Mouse (Mus musculus) liver, embryonic 12.5 days (tissue): ENCODE results near the gene Cdx2. TPM values are rescaled to one million over a fixed set of nuclear protein-coding genes. Genes with fewer than 3 reads are reported as not detected.

Experiments used
- ATAC-seq: fragments of 200-750 bp; cut with Nextera tagmentation; 2 replicates; pipeline ENCODE4 v1.8.0; 2017; ENCODE audit warnings: moderate number of reproducible peaks, mild to moderate bottlenecking, moderate library complexity
- H3K27ac ChIP-seq: fragments of 300-500 bp; sonication (generic); 2 replicates; pipeline ENCODE4 v1.5.1; 2016; ENCODE audit warnings: mild to moderate bottlenecking
- H3K27me3 ChIP-seq: fragments of 300-500 bp; sonication (generic); replicated peaks from 2 replicates; pipeline ENCODE4 v1.6.1; 2016; ENCODE audit warnings: mild to moderate bottlenecking, moderate library complexity
- H3K36me3 ChIP-seq: fragments of 300-500 bp; sonication (generic); 2 replicates; pipeline ENCODE4 v1.6.1; 2016; ENCODE audit warnings: mild to moderate bottlenecking, moderate library complexity
- H3K4me1 ChIP-seq: fragments of 300-500 bp; sonication (generic); 2 replicates; pipeline ENCODE4 v1.6.1; 2016
- H3K4me2 ChIP-seq: fragments of 300-500 bp; sonication (generic); 2 replicates; pipeline ENCODE4 v1.6.1; 2016; ENCODE audit warnings: mild to moderate bottlenecking, moderate library complexity
- H3K4me3 ChIP-seq: fragments of 300-500 bp; sonication (generic); 2 replicates; pipeline ENCODE4 v1.5.1; 2016; ENCODE audit warnings: mild to moderate bottlenecking, moderate library complexity
- H3K9ac ChIP-seq: fragments of 300-500 bp; sonication (generic); 2 replicates; pipeline ENCODE4 v1.6.1; 2016; ENCODE audit warnings: mild to moderate bottlenecking, moderate library complexity
- H3K9me3 ChIP-seq: fragments of 300-500 bp; sonication (generic); replicated peaks from 2 replicates; pipeline ENCODE4 v1.6.1; 2016; ENCODE audit warnings: mild to moderate bottlenecking, moderate library complexity
- WGBS: fragments of 180-500 bp; shearing (Covaris S2); methylation state at CpG from one replicate; pipeline ENCODE4 v1.1.7; 2016; ENCODE audit not compliant: insufficient replicate concordance; 5-methylcytosine and 5-hydroxymethylcytosine counted together
- polyA plus RNA-seq: library from polyadenylated mRNA; unstranded; fragments of >200 nt; fragmentation: Nextera tagmentation; extraction: Ambion mirVana; gene quantifications from 2 replicates; pipeline ENCODE4 v1.2.1, GENCODE M21; 2016

Cdx2 gene
- polyA plus RNA-seq, 1 experiment from 2014 or later: not detected

- H3K27me3 ChIP-seq: peaks cover 98% of the 10 kb centered on the region
- H3K4me3 ChIP-seq: no peak overlapping the region
- no peaks in the 10 kb centered on the region for H3K36me3 ChIP-seq
- no peak overlapping the region for H3K27ac ChIP-seq
- no peak overlapping the region for H3K4me2 ChIP-seq
- WGBS: 3% methylated on average over 21 of the region's 21 CpGs
- peaks cover 10% of the 10 kb centered on the region; the same call in 1 of the 2 replicates for H3K4me1 ChIP-seq
- no peak for ATAC-seq
- H3K9ac ChIP-seq: no peak overlapping the region
- no peaks in the 10 kb centered on the region for H3K9me3 ChIP-seq
Measured at GRCm38 (mm10) chr5:147300917-147301780, 5.9 kb downstream of the Cdx2 start.

GRCm38 (mm10) chr5:147300001-147300363, 7.1 kb downstream of the Cdx2 start:
- ATAC-seq: peak; percentile 31
- H3K4me2 ChIP-seq: peak overlapping the region; percentile 52
- no peak overlapping the region for H3K9ac ChIP-seq
- no peaks in the 10 kb centered on the region for H3K9me3 ChIP-seq
- H3K27ac ChIP-seq: no peak overlapping the region
- H3K4me1 ChIP-seq: peaks cover 10% of the 10 kb centered on the region; the same call in 1 of the 2 replicates
- peak overlapping the region; percentile 19; the same call in 1 of the 2 replicates for H3K4me3 ChIP-seq
- WGBS: 7% methylated on average over 4 of the region's 4 CpGs
- H3K27me3 ChIP-seq: peaks cover 97% of the 10 kb centered on the region
- H3K36me3 ChIP-seq: no peaks in the 10 kb centered on the region

- Histone ChIP-seq H3K4me2 (peak overlapping the region; percentile 52), H3K9me3 (no peaks in the 10 kb centered on the region), H3K9ac (0 out of 2 replicates have a peak overlapping the region, but pooled peaks have one; percentile 2), H3K36me3 (no peaks in the 10 kb centered on the region), H3K27me3 (peaks cover 97% of the 10 kb centered on the region), H3K4me1 (peaks cover 10% of the 10 kb centered on the region; the same call in 1 of the 2 replicates), H3K4me3 (peak overlapping the region; percentile 19), H3K27ac (peak overlapping the region; percentile 61; the same call in 1 of the 2 replicates)
- WGBS: 1% methylated on average over 41 of the region's 41 CpGs
- ATAC-seq: peak; percentile 77
Measured at GRCm38 (mm10) chr5:147299255-147300000, 7.6 kb downstream of the Cdx2 start.

DNA sequence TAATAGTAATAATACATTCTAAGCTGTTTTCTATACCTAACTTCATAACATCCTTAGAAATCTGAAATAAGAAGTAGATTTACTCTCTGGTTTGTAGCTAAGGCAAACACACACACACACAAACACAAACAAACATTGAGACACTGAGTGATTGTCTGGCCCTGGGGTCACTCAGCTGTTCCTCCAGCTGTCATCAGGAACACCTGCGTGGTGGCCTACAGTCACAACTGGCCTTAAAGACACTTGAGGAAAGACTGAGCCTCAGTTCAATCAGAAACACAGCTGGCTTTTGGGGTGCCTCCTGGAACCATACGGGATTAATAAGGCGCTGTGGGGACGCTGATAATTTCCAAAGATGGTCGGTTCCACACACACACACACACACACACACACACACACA, 9.8 kb downstream of the Cdx2 start:
- peaks cover 97% of the 10 kb centered on the region for H3K27me3 ChIP-seq
- no peaks in the 10 kb centered on the region for H3K36me3 ChIP-seq
- no peaks in the 10 kb centered on the region for H3K9me3 ChIP-seq
- H3K9ac ChIP-seq: no peak overlapping the region
- no peak overlapping the region for H3K4me3 ChIP-seq
- 58% methylated on average over 5 of the region's 5 CpGs for WGBS
- no peak for ATAC-seq
- H3K4me1 ChIP-seq: peaks cover 23% of the 10 kb centered on the region
- H3K4me2 ChIP-seq: no peak overlapping the region
- no peak overlapping the region for H3K27ac ChIP-seq

- peaks cover 20% of the 10 kb centered on the region for H3K4me1 ChIP-seq
- 8% methylated on average over 20 of the region's 20 CpGs for WGBS
- no peak overlapping the region for H3K27ac ChIP-seq
- no peaks in the 10 kb centered on the region for H3K9me3 ChIP-seq
- no peak overlapping the region for H3K4me3 ChIP-seq
- no peak overlapping the region for H3K9ac ChIP-seq
- H3K4me2 ChIP-seq: 0 out of 2 replicates have a peak overlapping the region, but pooled peaks have one; percentile 3
- H3K36me3 ChIP-seq: no peaks in the 10 kb centered on the region
- peaks cover 68% of the 10 kb centered on the region for H3K27me3 ChIP-seq
- no peak for ATAC-seq
Measured at GRCm38 (mm10) chr5:147294121-147294520, 12.9 kb downstream of the Cdx2 start.

DNA sequence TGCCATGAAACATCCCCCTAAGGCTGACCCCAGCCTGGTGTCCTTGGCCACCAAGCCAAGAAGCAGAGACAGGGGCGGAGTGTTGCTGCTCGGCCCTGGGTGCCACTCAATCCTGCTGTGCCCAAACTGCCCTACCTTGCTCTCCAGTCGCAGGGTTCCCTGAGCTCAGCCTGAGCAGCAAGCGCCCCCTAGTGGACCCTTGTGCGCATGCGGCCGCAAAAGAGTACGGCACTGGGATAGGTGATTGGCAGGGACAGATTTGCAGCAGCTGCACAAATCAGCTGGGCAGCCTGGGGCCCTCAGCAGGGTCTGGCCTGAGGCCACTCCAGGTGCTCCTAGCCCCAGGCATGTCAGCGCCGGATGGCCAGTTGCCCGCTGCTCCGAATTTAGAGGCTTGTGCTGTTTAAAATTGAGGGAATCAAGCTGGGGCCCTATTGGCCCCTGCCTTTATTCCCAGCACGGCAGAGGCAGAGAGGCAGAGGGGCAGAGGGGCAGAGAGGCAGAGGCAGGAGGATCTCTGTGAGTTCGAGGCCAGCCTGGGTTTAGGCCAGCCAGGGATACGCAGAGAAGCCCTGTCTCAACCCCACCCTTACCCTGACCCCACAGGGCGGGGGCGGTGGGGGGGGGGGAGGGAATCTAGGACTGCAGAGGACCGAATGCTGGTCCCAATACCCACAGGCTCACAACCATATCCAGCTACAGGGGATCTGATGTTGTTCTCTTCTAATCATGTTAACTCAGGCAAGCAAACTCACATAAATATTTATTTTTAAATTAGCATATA, 13.8 kb downstream of the Cdx2 start:
- ATAC-seq: peak; percentile 74
- H3K27me3 ChIP-seq: peaks cover 60% of the 10 kb centered on the region
- H3K9me3 ChIP-seq: no peaks in the 10 kb centered on the region
- H3K4me3 ChIP-seq: no peak overlapping the region
- peaks cover 20% of the 10 kb centered on the region for H3K4me1 ChIP-seq
- 10% methylated on average over 16 of the region's 18 CpGs for WGBS
- no peaks in the 10 kb centered on the region for H3K36me3 ChIP-seq
- H3K4me2 ChIP-seq: peak overlapping the region; percentile 34; the same call in 1 of the 2 replicates
- H3K9ac ChIP-seq: no peak overlapping the region
- no peak overlapping the region for H3K27ac ChIP-seq

DNA sequence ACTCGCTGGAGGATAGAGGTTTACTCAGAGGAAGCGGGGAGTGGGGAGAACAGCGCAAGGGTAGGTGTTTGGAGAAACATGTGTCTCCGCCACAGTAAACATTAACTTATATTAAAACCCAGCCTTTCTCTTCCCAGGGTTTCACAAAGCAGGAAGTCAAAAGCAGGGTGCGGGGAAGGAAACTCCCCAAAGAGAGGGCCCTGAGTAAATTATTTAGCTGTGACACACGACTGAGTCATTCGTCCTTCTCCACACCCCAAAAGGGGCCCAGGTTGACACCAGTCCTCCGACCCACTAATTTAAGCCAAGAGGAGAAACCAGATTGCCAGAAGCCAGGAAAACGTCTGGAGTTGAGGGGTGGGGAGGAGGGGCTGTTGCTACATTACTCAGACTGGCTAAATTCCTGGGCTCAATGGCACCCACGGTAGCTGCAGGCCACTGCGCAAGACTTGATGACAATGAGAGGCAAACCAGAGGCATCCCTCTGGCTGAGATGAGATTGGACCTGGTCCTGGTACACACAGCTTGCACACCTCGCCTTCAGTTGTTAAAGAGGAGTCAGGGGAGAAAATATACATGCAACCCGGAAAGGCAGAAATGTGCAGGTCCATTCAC, 14.5 kb downstream of the Cdx2 start:
- no peaks in the 10 kb centered on the region for H3K36me3 ChIP-seq
- no peak overlapping the region for H3K9ac ChIP-seq
- H3K4me3 ChIP-seq: no peak overlapping the region
- H3K4me1 ChIP-seq: peaks cover 20% of the 10 kb centered on the region
- peak overlapping the region; percentile 34 for H3K4me2 ChIP-seq
- H3K9me3 ChIP-seq: no peaks in the 10 kb centered on the region
- WGBS: 22% methylated on average over 13 of the region's 13 CpGs
- no peak for ATAC-seq
- H3K27ac ChIP-seq: no peak overlapping the region
- peaks cover 53% of the 10 kb centered on the region for H3K27me3 ChIP-seq

GRCm38 (mm10) chr5:147291764-147292505, 15.1 kb downstream of the Cdx2 start:
- no peaks in the 10 kb centered on the region for H3K9me3 ChIP-seq
- no peak overlapping the region for H3K27ac ChIP-seq
- peak overlapping the region; percentile 34 for H3K4me2 ChIP-seq
- no peak for ATAC-seq
- peaks cover 46% of the 10 kb centered on the region for H3K27me3 ChIP-seq
- H3K4me3 ChIP-seq: no peak overlapping the region
- peaks cover 20% of the 10 kb centered on the region for H3K4me1 ChIP-seq
- H3K9ac ChIP-seq: no peak overlapping the region
- no peaks in the 10 kb centered on the region for H3K36me3 ChIP-seq
- 10% methylated on average over 16 of the region's 16 CpGs for WGBS

- no peak overlapping the region for H3K9ac ChIP-seq
- WGBS: 70% methylated on average over 4 of the region's 4 CpGs
- H3K4me2 ChIP-seq: no peak overlapping the region
- H3K27me3 ChIP-seq: peaks cover 33% of the 10 kb centered on the region
- H3K4me3 ChIP-seq: no peak overlapping the region
- no peak overlapping the region for H3K27ac ChIP-seq
- H3K4me1 ChIP-seq: no peaks in the 10 kb centered on the region
- no peaks in the 10 kb centered on the region for H3K36me3 ChIP-seq
- H3K9me3 ChIP-seq: no peaks in the 10 kb centered on the region
- ATAC-seq: no peak
Measured at GRCm38 (mm10) chr5:147284365-147284764, 22.7 kb downstream of the Cdx2 start.

DNA sequence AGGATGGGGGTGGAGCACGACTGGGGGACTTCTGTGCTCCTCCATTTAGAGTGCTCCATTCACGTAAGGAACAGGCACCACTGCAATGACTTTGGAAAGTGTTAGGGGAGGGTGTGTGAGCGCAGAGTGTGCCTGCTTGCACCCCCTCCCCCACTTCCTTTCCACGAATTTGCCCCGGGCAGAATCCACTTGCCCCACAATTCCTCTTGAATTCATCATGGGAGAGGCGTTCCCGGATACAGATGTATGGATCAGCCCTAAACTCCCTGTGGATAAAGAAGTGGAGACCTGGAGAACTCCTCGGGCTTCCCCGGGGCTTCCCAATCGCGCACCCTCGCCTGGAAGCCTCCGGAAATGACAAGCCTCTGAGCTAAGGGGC, 29.5 kb downstream of the Cdx2 start:
- H3K4me1 ChIP-seq: no peaks in the 10 kb centered on the region
- H3K4me3 ChIP-seq: no peak overlapping the region
- H3K27ac ChIP-seq: no peak overlapping the region
- WGBS: 2% methylated on average over 13 of the region's 13 CpGs
- no peaks in the 10 kb centered on the region for H3K9me3 ChIP-seq
- H3K36me3 ChIP-seq: no peaks in the 10 kb centered on the region
- no peak overlapping the region for H3K4me2 ChIP-seq
- ATAC-seq: no peak
- no peak overlapping the region for H3K9ac ChIP-seq
- H3K27me3 ChIP-seq: peaks cover 97% of the 10 kb centered on the region
